Mouse (Mus musculus) ovary, adult 18-20 months (tissue): ENCODE measurements around the gene Impg1.
"Not testable (repeated sequence)": the region's sequence is repeated elsewhere in the genome, so short reads cannot be mapped to it uniquely, and the experiment has no call there.

ENCODE experiments used
- DNase-seq: peaks from one replicate; pipeline ENCODE4 v3.0.0; 2022; ENCODE audit warnings: low spot score, mixed read lengths

Impg1 gene

DNA sequence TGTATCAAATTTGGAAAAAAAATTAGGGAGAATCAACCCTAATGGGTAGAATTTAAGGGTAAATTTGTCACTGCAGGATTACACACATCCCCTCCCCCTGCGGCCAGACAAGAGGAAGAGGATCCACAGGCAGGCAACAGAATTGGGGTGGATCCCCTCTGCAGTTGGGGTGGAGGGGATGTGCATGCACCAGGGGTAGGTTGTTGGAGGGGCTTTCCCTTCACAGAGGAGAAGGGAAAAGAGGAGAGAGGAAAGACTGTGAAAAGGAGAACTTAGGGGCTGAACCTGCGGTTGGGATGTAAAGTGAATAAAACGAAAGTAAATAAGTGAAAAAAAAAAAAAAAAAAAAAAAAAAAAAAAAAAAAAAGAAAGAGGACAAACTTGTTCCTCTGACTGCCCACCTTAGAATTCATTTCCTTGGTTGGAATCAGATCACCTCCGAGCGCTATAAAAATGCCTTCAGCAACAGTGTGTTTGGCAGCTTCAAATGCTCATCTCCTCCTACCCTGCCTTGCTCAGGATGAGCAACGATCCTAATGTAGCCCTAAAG lies 120.8 kb downstream of the Impg1 start:
- no peak for DNase-seq

DNA sequence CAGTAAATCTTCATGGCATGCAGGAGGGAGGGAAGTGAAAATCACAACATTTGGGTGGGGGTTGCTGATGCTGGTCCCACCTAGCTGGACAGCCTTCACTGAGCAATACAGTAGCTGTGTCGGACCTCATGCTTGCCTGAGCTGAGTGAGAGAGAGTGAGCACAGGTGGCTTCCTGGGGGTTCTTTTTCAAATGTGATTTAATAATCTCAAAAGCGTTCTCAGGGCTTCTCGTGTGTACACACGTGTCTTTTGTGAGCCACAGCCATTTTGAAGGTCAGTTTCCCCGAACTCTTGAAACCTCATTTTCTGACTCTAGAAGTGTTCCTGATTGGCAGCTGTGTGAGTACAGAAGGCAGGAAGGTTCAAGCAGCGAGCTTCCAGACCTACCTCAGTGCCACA lies 122.8 kb downstream of the Impg1 start:
- DNase-seq: no peak

DNA sequence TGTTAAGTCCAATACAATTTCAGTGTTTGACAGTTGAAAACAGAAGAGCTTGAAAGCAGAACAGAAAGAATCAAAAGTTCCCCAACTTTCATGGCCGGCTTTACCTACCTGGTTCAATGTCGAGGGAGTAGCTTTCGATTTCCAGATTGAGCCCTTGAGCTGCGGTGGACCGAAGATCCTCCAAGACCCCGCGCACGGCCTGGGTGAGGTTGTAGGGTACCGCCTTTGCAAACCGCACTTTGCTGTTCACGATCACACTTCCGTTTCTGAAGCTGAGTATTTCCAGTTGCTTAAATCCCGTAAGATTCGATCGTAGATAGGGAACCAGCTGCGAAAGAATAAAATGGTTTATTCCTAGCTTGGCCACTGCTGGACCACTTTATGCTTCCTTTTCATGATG lies 123.5 kb downstream of the Impg1 start:
- DNase-seq: no peak

DNA sequence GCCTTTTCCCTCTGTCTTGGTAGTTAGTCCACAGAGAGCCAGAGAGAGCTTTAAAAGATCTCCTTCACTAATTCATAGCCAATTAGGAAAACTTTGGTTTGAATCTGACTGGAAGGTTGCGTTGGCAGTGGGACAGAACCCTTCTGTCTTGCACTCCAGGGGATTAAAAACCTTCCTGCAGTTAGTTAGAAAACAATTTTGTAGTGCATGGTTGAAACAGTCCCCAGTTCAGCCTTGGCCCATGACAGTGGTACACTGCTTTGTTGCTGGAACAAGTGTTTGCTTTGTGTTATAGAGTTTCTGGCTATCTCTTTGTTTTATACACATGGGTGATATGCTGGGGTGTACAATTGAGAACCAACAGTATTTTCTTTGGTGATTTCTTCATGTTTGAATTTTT lies 124.4 kb downstream of the Impg1 start:
- no peak for DNase-seq

DNA sequence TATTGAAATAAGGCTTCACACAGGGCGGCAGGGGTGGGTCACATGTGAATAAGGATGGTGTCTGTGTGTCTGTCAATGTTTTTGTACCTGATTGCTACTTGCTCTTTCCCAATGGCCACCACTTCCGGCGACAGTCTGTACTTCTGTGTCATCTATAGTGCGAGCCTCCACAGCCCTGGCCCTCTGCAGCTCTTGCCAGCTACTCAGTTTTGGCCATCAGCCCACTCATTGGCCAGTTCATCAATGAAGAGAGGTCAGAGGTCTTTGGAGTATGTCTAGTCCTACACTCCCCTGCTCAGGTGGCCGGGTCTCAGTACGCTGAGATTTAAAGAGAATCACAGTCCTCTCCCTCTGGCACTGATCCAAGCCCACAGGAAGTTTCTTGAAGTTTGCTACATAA lies 127.3 kb downstream of the Impg1 start:
- DNase-seq: no peak

DNA sequence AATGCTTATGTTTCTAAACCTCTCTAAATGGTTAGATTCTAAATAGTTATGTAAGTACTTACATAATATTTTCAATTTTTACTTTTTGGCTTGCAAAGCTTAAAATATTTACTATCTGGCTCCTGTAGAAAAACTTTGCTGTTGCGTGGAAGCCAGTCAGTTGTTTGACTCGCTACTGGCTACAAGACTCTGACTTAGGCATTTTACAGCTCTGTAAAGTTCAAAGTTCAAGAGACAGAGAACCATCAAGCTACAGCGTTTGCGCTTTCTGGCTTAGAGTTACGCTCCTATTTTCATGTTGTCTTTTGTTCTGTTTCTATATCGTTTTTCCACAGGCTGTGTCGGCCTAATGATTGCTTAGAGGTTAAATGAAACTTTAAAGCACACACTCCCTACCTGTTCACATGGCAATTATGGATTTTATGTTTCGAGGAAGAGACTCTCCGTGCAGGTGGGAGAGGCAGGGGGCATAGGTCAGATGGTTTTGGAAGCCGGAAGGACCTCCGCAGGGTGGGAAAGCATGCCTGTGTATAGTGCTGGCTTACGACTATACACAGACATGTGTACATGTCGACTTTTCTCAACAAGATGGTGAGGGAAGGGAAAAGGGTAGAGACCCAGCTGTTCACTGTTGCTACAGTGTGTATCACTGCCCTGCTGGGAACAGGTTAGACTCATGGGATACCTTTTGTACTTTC lies 129.5 kb downstream of the Impg1 start:
- no peak for DNase-seq

DNA sequence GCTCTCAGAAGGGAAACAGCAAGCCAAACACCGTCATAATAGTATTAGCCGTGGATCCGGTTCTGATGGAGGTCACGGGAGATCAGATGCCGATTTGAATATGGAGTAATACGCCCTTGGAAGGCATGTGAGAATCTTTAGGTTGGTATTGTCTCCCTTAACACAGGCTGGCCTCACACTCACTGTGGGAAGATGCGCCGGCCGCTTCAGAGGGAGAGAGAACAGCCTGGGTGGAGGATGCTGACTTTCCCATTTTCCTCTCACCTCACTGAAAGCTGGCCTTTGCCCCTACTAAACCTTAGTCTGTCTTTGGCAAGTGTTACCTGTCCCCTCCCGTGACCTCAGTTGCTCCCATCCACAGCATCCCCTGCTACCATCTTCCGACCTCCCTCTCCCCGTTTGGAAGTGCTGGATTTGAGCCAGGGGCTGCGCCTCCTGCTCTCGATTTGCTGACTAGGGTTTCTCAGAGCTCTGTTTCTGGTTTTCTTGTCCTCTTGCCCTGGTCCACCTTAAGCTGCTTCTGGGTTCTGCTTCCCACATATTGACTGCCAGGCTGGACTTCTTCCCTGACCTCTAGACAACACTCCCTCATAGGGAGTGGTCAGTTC lies 131.2 kb downstream of the Impg1 start:
- no peak for DNase-seq

DNA sequence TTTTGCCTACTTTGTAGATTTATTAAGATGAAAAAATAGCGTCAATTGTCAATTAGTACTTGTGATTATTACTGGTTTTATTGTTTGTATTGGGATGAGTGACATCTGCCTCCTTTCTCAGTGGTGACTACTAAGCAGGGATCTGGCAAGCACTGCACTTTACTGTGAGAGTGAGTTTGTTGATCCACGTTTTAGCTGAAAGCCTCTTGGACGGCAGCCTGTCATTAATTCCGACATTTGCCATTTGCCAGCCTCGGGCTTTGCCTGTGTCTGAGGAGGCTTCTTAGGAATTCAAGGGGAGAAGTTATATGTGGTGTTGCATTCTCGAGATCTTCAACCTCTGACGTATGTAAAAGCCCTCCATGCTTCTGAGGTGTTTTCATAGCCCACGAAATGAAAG lies 131.8 kb downstream of the Impg1 start:
- DNase-seq: no peak

DNA sequence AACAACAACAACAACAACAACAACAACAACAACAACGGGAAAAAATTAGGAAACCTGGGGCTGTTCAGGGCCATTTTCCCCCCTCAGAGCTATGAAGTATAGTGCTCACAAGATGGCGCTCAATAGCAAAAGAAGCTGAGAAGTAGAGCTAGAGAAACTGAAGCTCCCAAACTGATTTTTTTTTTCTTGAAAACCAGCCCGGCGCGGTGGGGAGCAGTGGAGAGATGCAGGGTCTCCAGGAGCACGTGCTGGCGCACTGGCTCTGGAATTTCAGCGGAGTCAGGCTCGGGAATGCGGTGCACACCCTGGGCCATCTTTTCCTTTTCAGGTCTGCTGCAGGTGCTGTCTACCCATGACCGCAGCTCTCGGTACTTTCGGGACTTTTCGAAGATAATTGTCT lies 133.1 kb downstream of the Impg1 start:
- peak; percentile 20 for DNase-seq

DNA sequence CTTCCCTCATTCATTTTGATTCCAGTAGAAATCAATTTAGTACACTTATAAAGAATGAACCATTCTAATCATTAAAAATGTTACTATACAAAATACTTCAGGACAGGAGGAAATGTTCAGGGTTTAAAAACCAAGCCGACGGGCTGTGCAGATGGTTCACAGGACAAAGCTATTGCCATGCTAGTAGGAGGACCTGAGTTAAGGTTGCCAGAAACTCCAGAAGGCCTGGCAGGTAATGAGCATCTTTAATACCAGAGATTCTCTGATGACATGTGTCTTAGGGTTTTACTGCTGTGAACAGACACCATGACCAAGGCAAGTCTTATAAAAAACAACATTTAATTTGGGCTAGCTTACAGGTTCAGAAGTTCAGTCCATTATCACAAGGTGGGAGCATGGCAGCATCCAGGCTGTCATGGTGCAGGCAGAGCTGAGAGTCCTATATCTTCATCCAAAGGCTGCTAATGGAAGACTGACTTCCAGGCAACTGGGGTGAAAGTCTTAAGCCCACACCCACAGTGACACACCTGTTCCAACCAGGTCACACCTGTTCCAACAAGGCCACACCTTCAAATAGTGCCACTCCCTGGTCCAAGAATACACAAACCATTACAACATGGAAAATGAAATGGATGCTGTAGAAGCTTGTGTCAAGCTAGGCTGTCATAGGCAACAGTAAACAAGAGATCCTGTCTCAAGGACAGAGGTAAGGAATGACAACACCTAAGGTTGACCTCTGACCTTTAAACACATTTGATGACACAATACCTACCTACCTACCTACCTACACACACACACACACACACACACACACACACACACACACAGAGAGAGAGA lies 144.0 kb downstream of the Impg1 start:
- DNase-seq: not testable (repeated sequence)

DNA sequence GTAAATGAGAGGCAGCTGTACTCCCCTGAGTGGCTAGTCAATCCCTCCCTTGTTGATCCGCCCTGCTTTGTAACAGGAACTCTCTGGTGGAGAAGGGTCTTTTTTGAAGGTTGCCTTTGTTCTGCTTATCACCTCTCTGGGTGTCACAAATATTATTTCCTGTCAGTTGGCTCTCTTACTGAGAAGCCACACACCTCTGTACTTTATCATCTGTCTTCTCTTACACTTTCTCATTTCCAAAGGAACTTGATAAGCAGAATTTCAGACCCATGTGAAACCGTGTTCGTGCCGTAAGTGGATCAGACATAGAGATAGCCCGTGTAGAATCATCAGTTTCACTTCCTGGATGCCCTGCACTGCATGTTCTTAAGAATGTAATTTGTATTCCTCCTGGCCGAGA lies 147.3 kb downstream of the Impg1 start:
- DNase-seq: no peak

DNA sequence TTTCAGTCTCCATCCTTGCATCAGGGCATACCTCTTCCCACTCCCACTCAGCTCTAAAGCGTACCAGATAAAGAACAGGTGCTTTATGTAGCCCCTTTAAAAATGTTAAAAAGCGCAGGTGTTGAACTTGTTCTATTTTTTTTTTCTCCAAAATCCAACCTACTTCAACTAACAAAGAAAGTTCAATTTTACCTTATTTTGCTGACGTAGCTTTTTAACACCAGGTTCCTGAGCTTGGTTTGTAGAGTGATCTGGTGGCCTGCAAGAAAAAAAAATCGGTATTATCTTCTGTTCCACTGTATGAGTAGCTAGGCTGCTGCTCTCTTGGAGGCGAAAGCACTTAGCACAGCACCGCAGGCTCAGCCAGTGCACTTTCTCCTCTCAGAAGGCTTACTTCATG lies 149.4 kb downstream of the Impg1 start:
- no peak for DNase-seq

DNA sequence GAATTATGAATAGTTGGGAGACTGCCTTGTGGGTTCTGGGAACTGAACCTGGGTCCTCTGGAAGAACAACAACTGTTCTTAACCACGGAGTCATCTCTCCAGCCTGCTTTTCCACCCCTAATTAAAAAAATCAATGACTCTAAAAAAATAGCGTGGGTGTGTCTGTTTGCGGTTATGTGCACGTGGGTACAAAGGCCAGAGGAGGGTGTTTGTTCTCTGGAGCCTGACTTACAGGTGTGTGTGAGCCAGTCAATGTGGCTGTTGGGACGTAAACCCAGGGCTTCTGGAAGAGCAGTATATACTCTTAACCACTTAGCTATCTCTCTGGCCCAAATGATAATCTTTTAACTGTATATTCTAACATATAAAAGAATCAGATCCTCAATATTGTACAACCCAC lies 151.7 kb downstream of the Impg1 start:
- no peak for DNase-seq

DNA sequence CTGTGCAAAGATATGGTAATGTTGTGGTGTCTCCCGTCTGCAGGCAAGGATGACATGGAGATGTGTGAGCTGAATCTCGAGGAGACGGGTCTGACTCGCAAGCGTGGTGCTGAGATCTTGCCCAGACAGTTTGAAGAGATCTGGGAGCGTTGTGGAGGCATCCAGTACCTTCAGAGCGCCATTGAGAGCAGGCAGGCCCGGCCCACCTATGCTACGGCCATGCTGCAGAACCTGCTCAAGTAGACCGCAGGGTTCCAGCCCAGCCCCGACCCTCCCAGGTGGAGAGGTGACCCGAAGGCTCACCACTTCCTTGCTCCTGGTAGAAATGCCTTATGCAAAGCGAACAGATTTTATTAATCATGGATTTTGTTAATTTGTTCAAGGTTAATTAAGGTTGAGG lies 157.7 kb downstream of the Impg1 start:
- DNase-seq: no peak

DNA sequence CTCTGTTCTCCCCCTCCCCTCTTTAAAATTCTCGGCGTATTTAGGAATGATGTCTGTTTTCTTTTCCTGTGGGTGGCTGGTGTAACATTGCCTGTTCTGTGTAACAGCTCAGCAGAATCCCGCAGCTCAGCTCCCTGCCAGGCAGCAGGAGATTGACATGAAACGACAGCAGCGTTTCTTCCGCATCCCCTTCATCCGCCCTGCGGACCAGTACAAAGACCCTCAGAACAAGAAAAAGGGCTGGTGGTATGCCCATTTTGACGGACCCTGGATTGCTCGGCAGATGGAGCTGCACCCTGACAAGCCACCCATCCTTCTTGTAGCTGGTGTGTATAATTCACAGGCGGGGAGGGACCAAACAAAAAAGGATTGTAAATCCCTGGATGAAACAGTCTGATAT lies 158.4 kb downstream of the Impg1 start:
- DNase-seq: no peak

DNA sequence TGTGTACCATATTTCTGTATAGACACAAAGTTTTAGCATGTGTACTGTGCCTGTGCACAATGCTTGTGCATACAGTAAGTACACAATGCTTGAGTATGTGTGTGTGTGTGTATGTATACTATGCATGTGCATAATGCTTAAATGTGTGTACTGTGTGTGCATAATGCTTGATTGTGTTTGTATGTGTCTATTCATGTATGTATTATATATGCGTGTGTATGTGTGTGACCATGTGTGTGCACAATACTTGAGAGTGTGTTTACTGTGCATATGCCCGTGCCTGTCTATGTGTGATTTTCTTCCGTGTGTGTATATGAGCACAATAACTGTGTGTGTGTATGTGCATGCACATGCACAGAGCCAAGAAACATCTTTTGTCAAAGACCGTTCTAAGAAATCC lies 158.9 kb downstream of the Impg1 start:
- DNase-seq: no peak

DNA sequence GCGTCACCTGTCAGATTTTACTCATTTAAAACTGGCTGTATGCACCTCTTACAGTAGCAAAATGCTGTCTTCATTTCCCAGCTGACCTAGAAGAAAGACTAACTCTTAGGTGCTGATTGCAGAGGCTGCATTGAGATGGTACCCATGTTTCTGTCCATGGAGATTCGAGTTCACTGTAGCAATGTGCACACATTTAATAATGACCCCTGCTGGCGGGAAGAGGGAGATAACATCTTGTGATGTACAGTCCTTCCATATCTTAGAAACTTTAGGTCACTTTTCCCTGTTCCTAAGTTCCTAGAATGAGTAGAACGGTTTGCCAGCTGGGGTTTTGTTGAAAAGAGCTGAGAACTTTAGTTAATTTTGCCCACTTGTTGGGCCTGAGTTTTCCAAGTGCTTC lies 161.8 kb downstream of the Impg1 start:
- DNase-seq: no peak

DNA sequence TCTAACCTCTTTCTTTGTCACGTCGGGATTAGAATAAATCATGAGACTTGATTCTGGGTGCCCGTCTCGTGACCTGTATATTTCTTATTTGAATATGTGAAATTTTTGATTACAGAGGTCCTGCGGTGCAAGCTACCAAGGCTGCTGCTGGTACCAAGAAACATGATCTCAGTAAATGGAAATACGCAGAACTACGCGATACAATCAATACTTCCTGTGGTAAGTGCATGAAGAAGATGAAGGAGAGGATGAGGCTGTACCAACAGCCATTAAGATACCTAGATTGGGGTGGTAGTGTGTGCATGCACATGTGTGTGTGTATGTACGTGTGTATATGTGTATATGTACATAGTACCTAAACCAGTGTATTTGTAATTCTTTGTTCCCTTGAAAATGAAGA lies 166.2 kb downstream of the Impg1 start:
- no peak for DNase-seq

DNA sequence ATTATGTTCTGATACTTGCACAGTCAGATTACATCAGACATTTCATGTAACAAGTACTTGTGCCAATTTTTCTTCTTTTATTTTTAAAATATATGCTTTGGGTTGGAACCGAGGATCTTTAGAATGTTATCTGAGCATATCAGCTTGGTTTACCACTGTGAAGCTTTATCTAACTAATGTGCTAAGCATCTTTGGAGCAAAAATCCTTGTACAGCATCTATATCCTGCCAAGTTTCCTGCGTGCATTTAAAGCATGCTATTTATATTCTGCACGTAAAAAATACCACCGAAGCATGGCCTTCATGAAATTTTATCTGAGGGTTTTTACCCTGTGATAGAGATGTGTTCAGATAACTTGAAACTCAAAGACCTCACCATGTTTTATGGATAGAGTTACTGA lies 169.2 kb downstream of the Impg1 start:
- no peak for DNase-seq

DNA sequence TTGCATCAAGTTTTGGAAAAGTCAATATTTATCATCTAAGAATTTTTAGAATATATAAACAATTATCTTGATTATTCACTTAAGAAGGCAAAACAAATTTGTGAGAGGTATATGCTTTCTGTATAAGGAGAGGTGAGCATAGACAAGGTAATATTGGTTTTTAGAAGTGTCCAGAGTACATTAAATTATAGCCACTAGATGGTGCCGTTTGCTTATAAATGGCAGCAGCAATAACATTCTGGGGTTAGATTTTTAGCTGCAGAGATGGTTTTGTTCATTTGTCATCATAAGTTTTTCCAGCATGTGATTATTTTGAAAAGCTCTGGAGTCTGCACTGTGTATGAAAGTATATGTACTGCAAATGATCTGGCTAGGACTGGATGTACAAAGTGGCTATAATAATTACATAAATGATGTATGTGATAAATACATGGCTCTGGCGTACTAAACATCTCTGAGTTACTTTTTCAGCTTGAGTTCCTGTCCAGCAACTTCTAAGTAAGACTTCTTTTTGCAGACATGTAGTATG lies 172.2 kb downstream of the Impg1 start:
- no peak for DNase-seq

DNA sequence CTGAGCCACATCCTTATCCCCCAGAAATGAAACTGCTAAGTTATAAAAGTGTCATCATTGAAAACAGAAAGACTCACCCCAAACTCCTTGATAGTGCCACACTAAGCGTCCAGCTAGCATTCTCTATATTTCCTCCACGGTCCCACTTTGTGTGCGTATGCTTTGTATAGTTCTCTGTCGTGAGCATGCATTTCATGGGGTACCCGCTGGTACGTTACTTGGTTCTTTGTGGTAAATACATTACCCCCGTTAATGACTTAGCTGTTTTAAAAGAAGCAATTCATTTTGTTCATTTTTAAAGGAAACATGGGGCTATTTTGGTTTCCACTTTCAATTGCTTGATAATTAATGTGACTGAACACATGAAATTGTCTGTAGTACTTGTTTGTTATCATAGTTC lies 178.4 kb downstream of the Impg1 start:
- no peak for DNase-seq

DNA sequence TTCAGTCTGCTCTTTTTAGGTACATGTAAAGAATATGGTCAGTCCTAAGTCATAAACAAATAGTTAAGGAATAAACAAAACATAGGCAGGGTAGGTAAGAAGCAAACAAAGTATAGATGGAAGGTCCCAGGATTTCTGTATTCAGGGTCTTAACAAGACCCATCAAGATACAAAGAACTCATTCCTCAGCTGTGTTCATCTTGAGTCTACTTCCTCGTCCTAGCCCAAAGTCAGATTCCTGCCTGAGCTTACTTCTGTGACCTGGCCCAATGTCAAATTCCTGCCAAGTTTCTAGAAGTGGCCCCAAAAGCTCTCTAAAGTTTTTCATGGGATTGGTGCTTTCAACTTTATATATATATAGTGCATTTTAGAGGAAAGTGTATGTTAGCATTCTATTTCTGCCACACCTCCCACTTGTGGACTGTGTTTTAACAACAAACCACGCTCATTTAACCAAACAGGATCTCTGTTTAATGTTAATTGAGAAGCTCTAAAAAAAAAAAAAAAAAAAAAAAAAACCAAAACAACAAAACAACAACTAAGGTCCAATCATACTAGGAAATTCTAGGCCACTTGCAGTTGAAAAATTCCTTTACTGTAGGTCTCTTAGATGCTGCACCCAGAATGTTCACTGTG lies 180.6 kb downstream of the Impg1 start:
- DNase-seq: no peak
